ENCODE assay signal across 1 mouse cellular context in the genomic region with DNA sequence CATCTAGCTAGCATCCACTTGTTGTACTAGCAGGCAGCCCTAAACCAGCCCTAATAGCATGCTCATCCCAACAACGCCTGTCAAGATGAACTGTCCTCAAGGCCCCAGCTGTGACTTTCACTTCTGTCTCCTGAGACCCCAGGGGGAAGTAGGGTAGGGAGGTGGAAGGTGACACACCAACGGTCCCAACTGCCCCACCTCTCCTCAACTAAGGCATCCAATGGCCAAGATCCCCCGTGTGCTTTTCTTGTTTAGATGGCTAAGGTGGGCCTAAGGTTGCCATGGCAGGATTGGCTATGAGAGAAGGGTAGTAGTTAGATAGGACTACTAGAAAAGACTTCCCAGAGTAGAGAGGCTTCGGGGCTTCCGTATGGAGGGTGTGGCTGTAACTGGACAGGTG.
TF ChIP-seq lines count a peak whose summit lies in the region.

No protein-coding gene starts in this region.

TF ChIP-seq in CH12.LX, 34 proteins besides CTCF, POLR2A, EP300 and RAD21 (continued from another document):
- no peak for TF ChIP-seq E2F4 (IDR thresholded peaks at IDR 0.05; ENCODE audit: insufficient replicate concordance, low read depth, low read length)
- 0 out of 2 replicates have a peak, but pooled peaks have one; percentile 56 for TF ChIP-seq KAT2A (IDR thresholded peaks at IDR 0.05; ENCODE audit: insufficient replicate concordance, low read length)
- peak; percentile 44 for TF ChIP-seq NRF1 (IDR thresholded peaks at IDR 0.05; ENCODE audit: low read depth, low read length)
- TF ChIP-seq HCFC1 (IDR thresholded peaks at IDR 0.05; ENCODE audit: low read depth, low read length): peak; percentile 49; the same call in 1 of the 2 replicates
- TF ChIP-seq USF1 (IDR thresholded peaks at IDR 0.05; ENCODE audit: low read depth, low read length): no peak
- peak; percentile 86 for TF ChIP-seq ETS1 (conservative IDR thresholded peaks at IDR 0.05; ENCODE audit: low read depth, low read length)
- TF ChIP-seq TBP (conservative IDR thresholded peaks at IDR 0.05; ENCODE audit: low read depth, low read length): no peak
TF ChIP-seq in CH12.LX: peak in this region for 21.
